ENCODE assay signal across 22 mouse cellular contexts in genomic region chr19:29542256-29542970, GRCm38 (mm10). TPM values are rescaled to one million over a fixed set of nuclear protein-coding genes. Genes with fewer than 3 reads are reported as not detected.
A peak's percentile ranks its signal among the peaks of the same experiment; 100 is the strongest.
DNase-seq lines count a peak whose midpoint lies in the region; ATAC-seq and TF ChIP-seq lines count a peak whose summit lies in the region.
"Had no signal": no experiment of that assay in that cellular context is flagged by ENCODE, and none has a peak within 500 bp of the region (broad histone marks: within the 10 kb centered on the region; RNA-seq: fewer than 3 reads in every experiment).

No protein-coding gene starts in this region.

- H3K27ac ChIP-seq in layer of hippocampus, adult 2 months: peak overlapping the region; percentile 52; the same call in 1 of the 2 replicates
- H3K27ac ChIP-seq in lung, postnatal 0 days (ENCODE audit: low read length): no peak overlapping the region
- H3K27ac ChIP-seq: forebrain, embryonic 13.5 days; heart, adult 2 months; hindbrain, embryonic 13.5 days; left cerebral cortex, adult 2 months had no signal

- TF ChIP-seq CTCF in layer of hippocampus, adult 2 months (conservative IDR thresholded peaks at IDR 0.05): no peak
- TF ChIP-seq CTCF in lung, postnatal 0 days (IDR thresholded peaks at IDR 0.05): no peak

- H3K4me3 ChIP-seq in layer of hippocampus, adult 2 months: no peak overlapping the region
- H3K4me3 ChIP-seq in lung, postnatal 0 days (ENCODE audit: low read depth, low read length): no peak overlapping the region
- H3K4me3 ChIP-seq: erythroblast, embryonic 14.5 days; forebrain, embryonic 13.5 days; heart, adult 2 months; hindbrain, embryonic 13.5 days; left cerebral cortex, adult 2 months had no signal

- H3K36me3 ChIP-seq in lung, postnatal 0 days (ENCODE audit: insufficient read depth, low read length): no peaks in the 10 kb centered on the region
- H3K36me3 ChIP-seq: hindbrain, embryonic 13.5 days had no signal

- intact Hi-C loops in gastrocnemius, postnatal 14 days (cut with DNase I; ENCODE audit: low total_unique reads): no loop called here

- H3K9me3 ChIP-seq in lung, postnatal 0 days (ENCODE audit: low read length): no peaks in the 10 kb centered on the region
- H3K9me3 ChIP-seq: forebrain, embryonic 13.5 days; hindbrain, embryonic 13.5 days had no signal

- no peak overlapping the region for H3K4me2 ChIP-seq in lung, postnatal 0 days (replicated peaks; ENCODE audit: low read depth, low read length)
- H3K4me2 ChIP-seq: forebrain, embryonic 13.5 days; hindbrain, embryonic 13.5 days had no signal

- no peak overlapping the region for H3K9ac ChIP-seq in lung, postnatal 0 days (replicated peaks; ENCODE audit: low read depth)
- H3K9ac ChIP-seq: forebrain, embryonic 13.5 days; hindbrain, embryonic 13.5 days had no signal

- DNase-seq in gastrocnemius, postnatal 25 days: peak; percentile 9
- DNase-seq in gastrocnemius, postnatal 14 days: no peak
- peak in 1 of 2 experiments; percentile 16 for DNase-seq in layer of hippocampus, adult 2 months (ENCODE audit: low spot score in 2 of 2)
- DNase-seq in layer of hippocampus, postnatal 14 days (ENCODE audit: low spot score in 2 of 2): no peak
- peak; percentile 31 for DNase-seq in lung, postnatal 36 days
- no peak for DNase-seq in lung, postnatal 0 days (ENCODE audit: low spot score)
- DNase-seq in telencephalon, adult 2 months (ENCODE audit: low read depth, low spot score): peak; percentile 38
- DNase-seq: adrenal gland, postnatal 36 days; cerebellum, adult 11 months; cerebellum, adult 9-11 months; gastrocnemius, postnatal 36 days; heart, adult 2 months; kidney, adult 11 months; left cerebral cortex, postnatal 4 days; lung, postnatal 4 days; midbrain, embryonic 14.5 days; right cerebral cortex, postnatal 14 days; spleen, adult 18-20 months had no signal

- no peaks in the 10 kb centered on the region for H3K4me1 ChIP-seq in lung, postnatal 0 days (ENCODE audit: insufficient read depth, low read depth, low read length)
- H3K4me1 ChIP-seq: forebrain, embryonic 13.5 days; hindbrain, embryonic 13.5 days had no signal

- TF ChIP-seq EP300 in lung, postnatal 0 days (IDR thresholded peaks at IDR 0.05): no peak

- H3K27me3 ChIP-seq in lung, postnatal 0 days (replicated peaks; ENCODE audit: insufficient read depth, low read length): no peaks in the 10 kb centered on the region
- H3K27me3 ChIP-seq: forebrain, embryonic 13.5 days; hindbrain, embryonic 13.5 days had no signal

- 60% methylated on average over 8 of the region's 8 CpGs for WGBS in lung, postnatal 0 days

- no peak for ATAC-seq in lung, postnatal 0 days
- ATAC-seq: forebrain, embryonic 13.5 days had no signal

RNA-seq across cellular contexts. Expression of gene Ric1, which starts 20.3 kb away (rescaled TPM):
- 10 to 100 TPM; 22.5 to 23.8 TPM for total RNA-seq in gastrocnemius, postnatal 25 days (2021)
- 10 to 100 TPM; 24.2 to 26.1 TPM for total RNA-seq in gastrocnemius, postnatal 14 days (2021)
- total RNA-seq in layer of hippocampus, adult 2 months (2021): 10 to 100 TPM; 38.7 to 47.3 TPM
- total RNA-seq in layer of hippocampus, postnatal 14 days (2021): 10 to 100 TPM; 45.4 to 46.1 TPM
- polyA plus RNA-seq in lung, postnatal 0 days (2015; fragmentation: Nextera tagmentation; extraction: Ambion mirVana): 17.7 and 18.6 TPM in 2 replicates

Comparison
In these comparisons a context has a peak if more than half of its experiments do, and no peak if none do; other contexts are left out.
1. DNase-seq: peak in gastrocnemius, postnatal 25 days (single experiment), lung, postnatal 36 days (single experiment) and telencephalon, adult 2 months (single experiment); none in gastrocnemius, postnatal 14 days (single experiment), layer of hippocampus, postnatal 14 days (0 of 2) and lung, postnatal 0 days (single experiment).